Mouse (Mus musculus) cerebellum, adult 18-20 months (tissue): ENCODE results near the gene B9d2.

Experiments used
- DNase-seq, 2 experiments: peaks; one replicate each; pipeline ENCODE4 v3.0.0; 2021

B9d2 gene

DNA sequence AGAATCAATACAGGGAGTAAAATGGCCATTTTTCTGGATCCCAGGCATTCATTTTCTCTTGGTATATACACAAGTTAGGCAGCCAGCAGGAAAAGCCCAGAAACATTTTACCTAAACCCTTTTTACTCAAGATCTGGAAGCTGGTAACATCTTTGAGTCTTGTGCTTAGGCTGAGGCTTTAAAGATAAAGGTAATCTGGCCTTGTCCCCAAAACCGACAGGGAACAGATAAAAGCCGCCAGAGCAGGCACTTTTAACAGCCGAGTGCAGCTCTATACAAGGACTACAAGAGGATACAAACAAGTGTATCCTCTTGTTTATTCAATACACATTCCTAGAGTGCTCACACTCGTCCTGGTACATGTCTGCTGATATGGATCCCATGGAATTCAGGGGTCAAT is 54.4 kb downstream of the B9d2 start:
- DNase-seq, result no peak
